9 mouse cellular contexts compared by ENCODE assay signal in the genomic region with DNA sequence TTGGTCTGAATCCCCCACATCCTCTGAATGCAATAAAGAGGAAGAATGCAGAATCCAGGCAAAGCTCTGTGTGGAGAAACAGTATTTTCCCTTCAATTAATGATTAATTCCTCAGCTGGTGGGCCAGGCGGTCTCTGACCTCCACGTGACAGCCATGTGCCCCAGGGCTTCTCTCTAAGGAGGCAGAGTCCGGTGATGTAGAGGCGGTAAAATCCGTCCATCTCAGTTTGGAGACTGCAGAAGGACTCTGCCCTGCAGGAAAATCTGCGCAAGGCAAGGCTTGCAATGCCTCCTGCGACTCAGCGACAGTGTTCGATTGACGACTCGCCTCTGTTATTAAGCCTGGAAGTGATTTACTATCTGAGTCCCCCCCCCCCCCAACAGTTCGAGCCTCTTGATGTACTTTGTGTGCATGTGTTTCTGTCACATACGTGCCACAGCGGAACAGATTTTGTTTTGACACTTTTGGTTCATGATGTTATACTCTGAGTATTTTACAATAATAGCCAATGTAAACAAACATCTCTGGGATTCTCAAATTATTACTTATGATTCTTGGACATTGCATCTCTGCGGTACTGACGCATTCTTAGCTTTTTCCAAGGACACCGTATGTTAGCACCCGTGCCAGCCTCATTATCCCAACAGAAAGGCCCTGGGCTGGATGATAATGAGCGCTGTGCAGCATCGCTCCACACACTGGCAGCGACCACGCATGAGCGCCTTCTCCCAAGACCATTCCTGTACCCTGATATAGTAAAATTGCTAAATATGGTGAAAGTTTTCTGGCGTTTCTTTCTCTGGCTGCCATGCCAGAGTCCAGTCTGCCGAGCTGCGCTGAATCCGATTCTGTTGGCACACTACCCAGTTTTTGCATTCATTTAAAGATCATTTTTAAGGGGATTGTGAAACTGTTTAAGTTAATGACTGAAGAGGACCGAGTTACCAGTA. TPM values are rescaled to one million over a fixed set of nuclear protein-coding genes. Genes with fewer than 3 reads are reported as not detected.
DNase-seq lines count a peak whose midpoint lies in the region; ATAC-seq and TF ChIP-seq lines count a peak whose summit lies in the region.
"Had no signal": no experiment of that assay in that cellular context is flagged by ENCODE, and none has a peak within 500 bp of the region (broad histone marks: within the 10 kb centered on the region; RNA-seq: fewer than 3 reads in every experiment).

No protein-coding gene starts in this region.

- H3K4me3 ChIP-seq in embryonic fibroblast, embryonic 13.5 days (ENCODE audit: insufficient read depth, low read length), result 0 out of 2 replicates have a peak overlapping the region, but pooled peaks have one; percentile 31
- peak overlapping the region; percentile 47 for H3K4me3 ChIP-seq in hindbrain, embryonic 12.5 days
- H3K4me3 ChIP-seq in midbrain, embryonic 13.5 days (replicated peaks), result peak overlapping the region; percentile 82

- no peak for ATAC-seq in hindbrain, embryonic 12.5 days (ENCODE audit: low FRiP score)
- ATAC-seq in midbrain, embryonic 13.5 days, result no peak

- H3K9me3 ChIP-seq in hindbrain, embryonic 12.5 days (replicated peaks), result no peaks in the 10 kb centered on the region
- H3K9me3 ChIP-seq in midbrain, embryonic 13.5 days, result no peaks in the 10 kb centered on the region

- intact Hi-C loops in left cerebral cortex, postnatal 14 days (cut with DNase I), result loop anchor here (2.0 to 10.0 kb wide), 7 partner anchors 65 to 1130 kb away; no protein-coding TSS in a partner anchor

- H3K27ac ChIP-seq in embryonic fibroblast, embryonic 13.5 days (ENCODE audit: insufficient read depth, low read length), result peak overlapping the region; percentile 82
- H3K27ac ChIP-seq in hindbrain, embryonic 12.5 days, result peak overlapping the region; percentile 92
- H3K27ac ChIP-seq in midbrain, embryonic 13.5 days, result peak overlapping the region; percentile 92

- H3K4me1 ChIP-seq in embryonic fibroblast, embryonic 13.5 days (ENCODE audit: control insufficient read depth, insufficient read depth, low read length), result no peaks in the 10 kb centered on the region
- H3K4me1 ChIP-seq in hindbrain, embryonic 12.5 days, result peaks cover 47% of the 10 kb centered on the region
- H3K4me1 ChIP-seq in midbrain, embryonic 13.5 days (replicated peaks), result peaks cover 71% of the 10 kb centered on the region

- no peak; the same call in 1 of the 2 replicates for TF ChIP-seq POLR2A in embryonic fibroblast, embryonic 13.5 days (IDR thresholded peaks at IDR 0.05; ENCODE audit: low read depth, low read length)

- H3K27me3 ChIP-seq in hindbrain, embryonic 12.5 days, result 0 out of 2 replicates have a peak, but pooled peaks cover 3% of the 10 kb centered on the region
- 0 out of 2 replicates have a peak, but pooled peaks cover 4% of the 10 kb centered on the region for H3K27me3 ChIP-seq in midbrain, embryonic 13.5 days

- H3K4me2 ChIP-seq in hindbrain, embryonic 12.5 days (replicated peaks), result peak overlapping the region; percentile 97
- peak overlapping the region; percentile 94 for H3K4me2 ChIP-seq in midbrain, embryonic 13.5 days (replicated peaks)

- H3K9ac ChIP-seq in hindbrain, embryonic 12.5 days, result peak overlapping the region; percentile 28; the same call in 1 of the 2 replicates
- peak overlapping the region; percentile 67 for H3K9ac ChIP-seq in midbrain, embryonic 13.5 days (replicated peaks)

- TF ChIP-seq CTCF in embryonic fibroblast, embryonic 13.5 days (IDR thresholded peaks at IDR 0.05; ENCODE audit: borderline replicate concordance, insufficient read depth, low read length), result no peak

- H3K36me3 ChIP-seq in hindbrain, embryonic 12.5 days, result no peaks in the 10 kb centered on the region
- H3K36me3 ChIP-seq in midbrain, embryonic 13.5 days, result no peaks in the 10 kb centered on the region
- H3K36me3 ChIP-seq: G1E had no signal

- 3% methylated on average over 28 of the region's 28 CpGs for WGBS in hindbrain, embryonic 12.5 days
- WGBS in midbrain, embryonic 13.5 days, result 2% methylated on average over 28 of the region's 28 CpGs

- peak; percentile 19 for DNase-seq in gastrocnemius, postnatal 10 days
- no peak for DNase-seq in gastrocnemius, adult 8-10 months (ENCODE audit: low spot score in 2 of 2)
- DNase-seq in adrenal gland, postnatal 10 days, result peak; percentile 70
- peak; percentile 52 to 62 for DNase-seq in left cerebral cortex, postnatal 14 days (ENCODE audit: low spot score in 2 of 2)
- peak; percentile 55 for DNase-seq in urinary bladder, postnatal 14 days (ENCODE audit: low spot score)

RNA-seq across cellular contexts. Expression of a gene that starts 0.5 kb away (rescaled TPM):
- total RNA-seq in gastrocnemius, postnatal 10 days (2021), result 10 to 100 TPM; 11.4 to 12.8 TPM
- 1 to 10 TPM; 1.1 to 1.8 (median 1.3) TPM for total RNA-seq in gastrocnemius, adult 8-10 months (2022)
- total RNA-seq in adrenal gland, postnatal 10 days (2021), result 100 to 1,000 TPM; 295 to 323 TPM
- 40.5 and 73.0 TPM in 2 replicates for polyA plus RNA-seq in embryonic fibroblast, embryonic 13.5 days (2011; ENCODE audit: insufficient read length, low read depth, missing spikeins)
- 321 and 332 TPM in 2 replicates for polyA plus RNA-seq in hindbrain, embryonic 12.5 days (2016; fragmentation: Nextera tagmentation; extraction: Ambion mirVana)
- 100 to 1,000 TPM; 166 to 175 TPM for total RNA-seq in left cerebral cortex, postnatal 14 days (2021)
- polyA plus RNA-seq in midbrain, embryonic 13.5 days (2015; fragmentation: Nextera tagmentation; extraction: Ambion mirVana), result 161 and 178 TPM in 2 replicates
- polyA plus RNA-seq: G1E had no signal

Comparison
In these comparisons a context has a peak if more than half of its experiments do, and no peak if none do; other contexts are left out.
1. DNase-seq: peak in gastrocnemius, postnatal 10 days (single experiment), adrenal gland, postnatal 10 days (single experiment), left cerebral cortex, postnatal 14 days (2 of 2) and urinary bladder, postnatal 14 days (single experiment); none in gastrocnemius, adult 8-10 months (0 of 2).
2. H3K4me3 ChIP-seq: peak in every context shown above with its lines; median percentile 82 in midbrain, embryonic 13.5 days; 47 in hindbrain, embryonic 12.5 days; 31 in embryonic fibroblast, embryonic 13.5 days.
3. RNA of a gene that starts 0.5 kb away (total RNA-seq): 295 to 323 TPM in adrenal gland, postnatal 10 days and 166 to 175 TPM in left cerebral cortex, postnatal 14 days; 11.4 to 12.8 TPM in gastrocnemius, postnatal 10 days and 1.1 to 1.8 TPM in gastrocnemius, adult 8-10 months; every median in the first group is over 10 times any median in the second.
4. Peak in every context shown above with its lines, with median percentiles within 50 percentile points of each other: H3K27ac ChIP-seq.